Mouse (Mus musculus) monocyte, adult 5-6 weeks (primary cell): ENCODE data around the gene Stat4. TPM values are rescaled to one million over a fixed set of nuclear protein-coding genes. Genes with fewer than 3 reads are reported as not detected.

ENCODE experiments used
- ATAC-seq: fragments of 153-309, 156-312 bp; replicated peaks from 2 replicates; pipeline ENCODE4 v1.8.0; 2017; ENCODE audit warnings: mild to moderate bottlenecking; ENCODE audit not compliant: low TSS enrichment, insufficient number of reproducible peaks, severe bottlenecking, poor library complexity, low FRiP score
- total RNA-seq: library from RNA; stranded (forward); fragments of 200-1000, 200-491, 200-594 nt; gene quantifications from 3 replicates; pipeline ENCODE4 v1.2.3, GENCODE M21; 2017

The Stat4 gene
- total RNA-seq, 1 experiment from 2014 or later = 78.3 TPM

DNA sequence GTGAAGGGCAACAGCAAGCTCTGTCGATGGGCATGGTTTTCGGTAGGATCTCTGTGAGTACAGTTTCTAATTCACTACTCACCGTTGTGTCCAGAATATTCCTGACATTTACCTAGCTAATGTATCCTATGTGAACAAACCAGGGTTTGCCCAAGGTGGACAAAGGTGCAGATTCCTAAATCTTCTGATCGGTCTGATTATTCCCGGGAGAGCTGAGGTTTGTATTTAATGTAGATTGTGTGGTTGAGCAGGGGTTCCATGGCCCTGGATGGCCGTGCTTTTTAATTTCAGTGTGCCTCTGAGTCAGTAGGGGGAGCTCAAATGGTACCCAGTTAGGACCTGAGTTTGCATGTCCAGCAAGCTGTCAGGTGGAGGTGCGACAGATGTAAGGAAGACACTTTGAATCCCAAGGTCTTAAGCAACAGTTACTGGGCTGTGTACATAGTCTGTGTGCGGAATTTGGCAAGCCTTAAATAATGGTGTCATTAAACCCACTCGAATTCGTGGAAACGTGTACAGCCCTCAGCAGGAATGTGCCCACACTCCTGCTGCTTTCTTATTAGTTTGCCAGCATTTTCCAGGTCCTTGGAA is 144.9 kb downstream of the Stat4 start:
- ATAC-seq = no peak

DNA sequence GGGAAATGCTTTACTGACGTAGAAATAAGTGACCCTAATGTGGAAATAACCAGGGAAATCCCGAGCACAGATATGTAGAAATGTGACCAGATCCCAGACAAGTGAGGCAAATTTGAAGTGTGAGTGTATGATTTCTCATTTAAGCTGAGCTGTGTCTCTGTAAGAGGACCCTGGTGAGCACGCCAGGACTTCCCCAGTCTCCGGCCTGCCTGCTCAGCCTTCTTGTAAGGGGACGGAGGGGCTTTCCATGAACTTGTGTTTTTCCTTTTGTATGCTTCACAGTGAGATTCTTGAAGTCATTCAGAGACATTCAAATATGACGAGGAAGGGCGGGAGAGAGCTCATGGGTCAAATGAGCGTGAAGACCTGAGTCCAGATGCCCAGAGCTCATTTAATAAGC is 146.3 kb downstream of the Stat4 start:
- ATAC-seq = no peak

DNA sequence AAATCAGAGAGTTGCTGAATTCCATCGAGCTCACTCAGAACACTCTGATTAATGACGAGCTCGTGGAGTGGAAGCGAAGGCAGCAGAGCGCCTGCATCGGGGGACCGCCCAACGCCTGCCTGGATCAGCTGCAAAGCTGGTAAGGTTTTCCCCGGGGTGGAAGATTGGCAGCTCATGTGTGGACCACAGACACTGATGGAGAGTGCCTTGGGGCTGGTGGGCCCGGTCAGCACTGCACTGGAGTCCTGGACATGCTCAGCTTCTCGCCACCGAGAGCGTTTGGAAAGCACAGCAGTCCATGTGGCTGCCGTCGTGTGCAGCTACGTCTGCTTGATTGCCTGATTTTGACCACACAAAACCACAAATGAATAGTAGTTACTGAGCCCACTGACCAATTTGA is 150.3 kb downstream of the Stat4 start:
- no peak for ATAC-seq

GRCm38 (mm10) chr1:52140534-52140933 is 153.6 kb downstream of the Stat4 start:
- ATAC-seq = no peak

DNA sequence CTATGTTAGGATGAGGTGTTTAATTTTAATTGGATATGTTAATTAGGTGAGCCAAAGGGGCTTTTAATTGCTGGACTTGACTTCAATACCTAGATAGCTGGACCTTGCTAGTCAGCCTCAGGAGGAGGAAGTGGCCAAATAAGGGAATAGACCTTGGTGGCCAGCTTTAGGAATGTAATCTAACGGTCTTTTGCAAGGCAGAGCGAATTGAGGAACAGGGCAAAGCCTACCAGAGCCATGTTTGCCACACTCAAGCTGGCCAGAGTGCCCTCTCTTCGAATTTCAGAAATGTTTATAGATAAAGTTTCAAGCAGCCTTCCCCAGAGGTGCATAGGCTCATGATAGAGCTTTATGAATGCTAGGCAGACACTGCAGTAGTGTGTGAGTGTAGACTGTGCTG is 154.5 kb downstream of the Stat4 start:
- ATAC-seq = no peak

- no peak for ATAC-seq
These were observed 155.2 kb downstream of the Stat4 start for GRCm38 (mm10) chr1:52142117-52142516.

DNA sequence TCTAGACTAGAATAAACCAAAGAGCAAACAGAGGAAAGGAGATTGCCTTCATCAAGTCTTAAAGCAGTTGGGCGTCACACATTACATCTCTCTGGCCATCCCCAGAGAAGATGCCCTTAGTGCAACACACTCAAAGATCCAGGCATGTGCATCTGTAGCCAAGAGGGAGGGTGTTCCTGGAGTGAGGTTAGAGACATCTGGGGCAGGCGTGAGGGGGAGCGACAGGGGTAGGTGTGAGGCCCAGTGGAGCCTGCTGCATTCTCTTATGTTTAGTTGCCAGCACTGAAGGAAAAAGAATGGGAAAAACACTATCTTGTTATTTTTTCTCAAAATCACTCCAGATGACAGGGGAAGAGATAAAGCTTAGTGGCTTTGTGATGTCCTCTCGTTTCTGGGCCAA is 156.2 kb downstream of the Stat4 start:
- no peak for ATAC-seq

DNA sequence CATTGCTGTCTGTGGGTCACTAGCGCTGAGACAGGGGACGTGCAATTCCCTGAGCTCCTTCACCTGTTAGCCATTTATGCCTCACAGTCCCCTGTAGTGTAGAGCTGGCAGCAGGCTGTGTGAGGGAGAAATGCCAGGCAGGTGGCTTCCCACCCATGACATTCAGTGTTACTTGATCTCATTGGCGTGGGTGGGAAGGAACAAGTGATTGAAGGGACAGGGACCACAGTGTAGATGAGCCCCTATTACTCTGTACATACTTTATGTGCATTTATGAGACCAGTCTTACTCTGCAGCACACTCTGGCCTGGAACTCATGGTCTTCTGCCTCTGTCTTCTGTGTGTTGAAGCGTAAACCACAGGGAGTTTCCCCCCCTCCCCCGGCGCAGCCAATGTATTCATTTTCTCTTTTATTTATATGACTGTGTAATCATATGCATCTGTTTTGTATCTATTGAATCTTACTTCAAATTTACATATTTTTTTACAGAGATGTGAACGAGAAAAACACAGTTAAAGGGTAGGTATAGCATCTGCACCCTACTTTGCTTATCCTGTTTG is 156.7 kb downstream of the Stat4 start:
- ATAC-seq = no peak

GRCm38 (mm10) chr1:52144907-52145306 is 158.0 kb downstream of the Stat4 start:
- ATAC-seq = no peak

- ATAC-seq = no peak
These were observed 159.4 kb downstream of the Stat4 start for GRCm38 (mm10) chr1:52146214-52146970.

GRCm38 (mm10) chr1:52147431-52147830 is 160.5 kb downstream of the Stat4 start:
- no peak for ATAC-seq

- ATAC-seq = no peak
These were observed 161.2 kb downstream of the Stat4 start for GRCm38 (mm10) chr1:52148178-52148577.

GRCm38 (mm10) chr1:52148696-52149095 is 161.7 kb downstream of the Stat4 start:
- ATAC-seq = no peak

- no peak for ATAC-seq
These were observed 163.0 kb downstream of the Stat4 start for GRCm38 (mm10) chr1:52149934-52150346.

GRCm38 (mm10) chr1:52150676-52151075 is 163.7 kb downstream of the Stat4 start:
- ATAC-seq = no peak

DNA sequence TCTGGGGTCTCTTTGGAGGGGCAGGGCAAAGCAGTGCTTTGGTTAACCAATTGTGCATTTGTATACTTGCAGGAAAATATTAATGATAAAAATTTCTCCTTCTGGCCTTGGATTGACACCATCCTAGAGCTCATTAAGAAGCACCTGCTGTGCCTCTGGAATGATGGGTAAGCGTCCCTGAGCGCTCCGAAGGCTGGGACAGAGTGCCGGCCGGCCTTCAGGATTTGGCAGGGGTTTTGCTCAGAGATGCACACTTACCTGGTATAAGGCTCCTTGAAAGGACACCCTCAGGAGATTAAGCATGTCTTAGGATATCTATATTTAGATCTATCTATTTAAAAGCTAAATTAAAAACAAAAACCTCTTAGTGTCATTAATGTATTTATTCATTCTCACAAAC is 164.2 kb downstream of the Stat4 start:
- ATAC-seq = no peak

DNA sequence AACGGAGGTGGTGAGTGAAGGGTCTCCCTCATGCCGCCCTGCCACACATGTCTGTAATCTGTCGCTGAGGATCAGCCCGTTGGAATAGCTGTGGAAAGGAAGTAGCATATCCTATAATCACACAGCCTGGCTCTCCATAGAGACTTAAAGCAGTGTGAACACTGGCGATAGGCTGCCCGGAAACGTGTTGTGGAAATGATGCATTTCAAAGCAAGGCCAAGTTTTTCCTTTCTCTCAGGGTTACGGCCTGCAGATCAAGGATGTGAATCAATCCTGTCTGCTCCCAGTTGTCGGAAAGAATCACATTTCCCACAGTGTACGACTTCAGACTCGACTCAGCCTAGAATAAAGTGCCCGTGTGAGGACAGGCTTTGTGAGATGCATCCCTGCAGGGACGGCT is 165.4 kb downstream of the Stat4 start:
- ATAC-seq = no peak

GRCm38 (mm10) chr1:52152936-52153335 is 166.0 kb downstream of the Stat4 start:
- ATAC-seq = no peak

GRCm38 (mm10) chr1:52154890-52155289 is 167.9 kb downstream of the Stat4 start:
- ATAC-seq = no peak

- no peak for ATAC-seq
These were observed 169.4 kb downstream of the Stat4 start for GRCm38 (mm10) chr1:52156351-52156750.
